Mouse (Mus musculus) hindbrain, embryonic 15.5 days (tissue): ENCODE results near the gene Cd79a. TPM values are rescaled to one million over a fixed set of nuclear protein-coding genes. Genes with fewer than 3 reads are reported as not detected.

Experiments used
- ATAC-seq: fragments of 200-750 bp; cut with Nextera tagmentation; 2 replicates; pipeline ENCODE4 v1.8.0; 2017; ENCODE audit warnings: low read depth, moderate number of reproducible peaks, moderate TSS enrichment; ENCODE audit not compliant: low FRiP score
- H3K27ac ChIP-seq: fragments of 300-500 bp; sonication (generic); replicated peaks from 2 replicates; pipeline ENCODE4 v1.5.1; 2015; ENCODE audit warnings: mild to moderate bottlenecking, inconsistent platforms
- H3K27me3 ChIP-seq: fragments of 300-500 bp; sonication (generic); 2 replicates; pipeline ENCODE4 v1.6.1; 2015; ENCODE audit warnings: control low read depth, inconsistent platforms
- H3K36me3 ChIP-seq: fragments of 300-500 bp; sonication (generic); 2 replicates; pipeline ENCODE4 v1.6.1; 2015; ENCODE audit warnings: control low read depth, inconsistent platforms
- H3K4me1 ChIP-seq: fragments of 300-500 bp; sonication (generic); replicated peaks from 2 replicates; pipeline ENCODE4 v1.6.1; 2015; ENCODE audit warnings: control low read depth, inconsistent platforms
- H3K4me2 ChIP-seq: fragments of 300-500 bp; sonication (generic); 2 replicates; pipeline ENCODE4 v1.6.1; 2015; ENCODE audit warnings: moderate library complexity, mild to moderate bottlenecking, inconsistent platforms
- H3K4me3 ChIP-seq: fragments of 300-500 bp; sonication (generic); 2 replicates; pipeline ENCODE4 v1.5.1; 2015; ENCODE audit warnings: mild to moderate bottlenecking, inconsistent platforms
- H3K9ac ChIP-seq: fragments of 300-500 bp; sonication (generic); 2 replicates; pipeline ENCODE4 v1.6.1; 2015; ENCODE audit warnings: inconsistent platforms
- H3K9me3 ChIP-seq: fragments of 300-500 bp; sonication (generic); 2 replicates; pipeline ENCODE4 v1.6.1; 2016; ENCODE audit warnings: control low read depth, inconsistent platforms
- WGBS: fragments of 180-500 bp; shearing (Covaris S2); methylation state at CpG from one replicate; pipeline ENCODE4 v1.1.7; 2015; 5-methylcytosine and 5-hydroxymethylcytosine counted together
- polyA plus RNA-seq: library from polyadenylated mRNA; unstranded; fragments of >200 nt; fragmentation: Nextera tagmentation; extraction: Ambion mirVana; gene quantifications from 2 replicates; pipeline ENCODE4 v1.2.1, GENCODE M21; 2015

The Cd79a gene
- polyA plus RNA-seq = 0.17 and 0.46 TPM in 2 replicates

DNA sequence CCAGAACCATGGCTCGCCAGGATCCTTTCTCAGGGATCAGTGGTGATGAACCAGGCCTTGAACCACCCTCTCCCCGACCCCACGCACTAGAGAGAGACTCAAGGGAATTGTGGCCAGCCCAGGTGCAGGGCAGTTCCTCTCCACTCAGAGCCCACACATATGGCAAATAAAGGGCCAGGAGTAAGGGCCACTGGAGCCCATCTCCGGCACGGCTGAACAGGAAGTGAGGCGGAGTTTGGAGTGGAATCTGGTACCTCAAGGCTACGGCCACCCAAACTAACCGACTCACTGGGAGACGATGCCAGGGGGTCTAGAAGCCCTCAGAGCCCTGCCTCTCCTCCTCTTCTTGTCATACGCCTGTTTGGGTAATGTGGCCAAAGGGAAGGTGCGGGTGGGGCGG lies at the start of gene Cd79a:
Cd79a (plus strand) TSS at position 158 of the 400 bp plus-strand sequence.
- no peak within 1 kb of the TSS for H3K4me3 ChIP-seq
- ATAC-seq = no peak
- no peak within 1 kb of the TSS for H3K9ac ChIP-seq
- H3K36me3 ChIP-seq = no peaks in the 10 kb centered on the region
- no peak within 1 kb of the TSS for H3K4me2 ChIP-seq
- 84% methylated on average over 12 of the region's 12 CpGs for WGBS
- H3K4me1 ChIP-seq = peaks cover 2% of the 10 kb centered on the region; the same call in 1 of the 2 replicates
- H3K9me3 ChIP-seq = no peaks in the 10 kb centered on the region
- no peaks in the 10 kb centered on the region for H3K27me3 ChIP-seq
- no peak within 1 kb of the TSS for H3K27ac ChIP-seq

DNA sequence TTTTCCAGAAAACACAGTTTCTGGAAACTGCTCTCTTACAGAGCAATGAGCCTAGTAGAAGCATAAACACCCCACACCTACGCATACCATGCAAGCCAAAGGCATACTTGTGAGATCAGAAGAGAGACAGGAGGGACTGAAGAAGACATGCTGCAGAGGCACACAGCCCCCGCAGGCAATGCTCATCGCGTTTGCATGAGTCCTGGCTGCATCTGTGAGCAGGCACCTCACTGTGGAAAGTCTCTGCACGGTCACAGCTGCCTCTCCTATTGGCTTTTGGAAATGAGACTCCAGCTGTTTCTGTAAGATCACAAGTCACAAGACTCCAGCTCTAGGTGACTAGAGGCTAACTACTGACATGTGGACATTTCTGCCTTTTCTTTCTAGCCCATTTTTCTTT lies 47.0 kb upstream of the Cd79a start:
- Histone ChIP-seq H3K4me3 (no peak overlapping the region), H3K4me2 (no peak overlapping the region), H3K9me3 (no peaks in the 10 kb centered on the region), H3K27ac (no peak overlapping the region), H3K4me1 (no peaks in the 10 kb centered on the region), H3K27me3 (no peaks in the 10 kb centered on the region), H3K9ac (no peak overlapping the region), H3K36me3 (no peaks in the 10 kb centered on the region)
- WGBS = 20% methylated on average over 5 of the region's 5 CpGs
- ATAC-seq = no peak

DNA sequence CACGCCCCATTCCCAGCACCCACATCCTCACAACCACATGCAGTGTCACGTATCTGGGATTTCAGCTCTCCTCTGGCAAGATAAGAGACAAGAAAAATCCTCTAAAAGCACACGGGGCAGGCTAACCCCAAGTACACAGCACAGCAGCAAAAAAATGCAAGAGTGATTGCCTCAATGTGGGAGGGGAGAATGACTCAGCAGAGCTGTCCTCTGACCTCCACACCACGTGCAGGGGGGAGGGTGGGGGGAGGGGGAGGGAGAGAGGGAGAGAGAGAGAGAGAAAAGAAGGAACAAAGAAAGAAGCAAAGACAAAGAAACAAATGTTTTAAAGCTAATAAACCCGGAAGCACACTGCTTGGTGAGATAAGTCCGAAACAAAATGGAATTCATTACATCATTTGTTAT lies 46.3 kb upstream of the Cd79a start:
- WGBS = 40% methylated on average over 6 of the region's 6 CpGs
- Histone ChIP-seq H3K36me3 (no peaks in the 10 kb centered on the region), H3K4me2 (no peak overlapping the region), H3K4me3 (no peak overlapping the region), H3K9me3 (no peaks in the 10 kb centered on the region), H3K4me1 (no peaks in the 10 kb centered on the region), H3K9ac (no peak overlapping the region), H3K27me3 (no peaks in the 10 kb centered on the region), H3K27ac (no peak overlapping the region)
- ATAC-seq = no peak

DNA sequence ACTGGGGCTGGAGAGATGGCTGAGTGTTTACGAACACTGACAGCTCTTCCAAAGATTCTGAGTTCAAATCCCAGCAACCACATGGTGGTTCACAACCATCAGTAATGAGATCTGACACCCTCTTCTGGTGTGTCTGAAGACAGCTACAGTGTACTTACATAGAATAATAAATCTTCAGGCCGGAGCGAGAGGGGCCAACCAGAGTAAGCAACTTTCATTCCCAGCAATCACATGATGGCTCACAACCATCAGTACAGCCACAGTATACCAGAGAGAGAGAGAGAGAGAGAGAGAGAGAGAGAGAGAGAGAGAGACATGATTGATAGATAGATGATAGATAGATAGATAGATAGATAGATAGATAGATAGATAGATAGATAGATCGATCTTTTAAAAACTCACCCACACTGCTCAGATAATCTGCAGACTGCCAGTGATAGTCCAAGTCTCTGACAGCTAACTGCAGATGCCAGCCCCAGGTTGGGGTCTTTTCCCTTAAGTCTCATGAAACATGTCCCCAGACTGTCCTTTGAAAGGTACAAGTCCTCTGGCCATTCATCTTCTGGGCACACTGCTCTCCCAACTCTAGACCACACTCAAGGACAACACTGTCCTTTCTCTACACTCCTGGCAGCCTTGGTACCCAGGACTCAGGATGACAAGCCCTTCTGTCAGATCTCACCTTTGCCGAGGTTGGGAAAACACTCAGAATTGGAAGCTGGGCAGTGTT lies 45.4 kb upstream of the Cd79a start:
- H3K9ac ChIP-seq = no peak overlapping the region
- 82% methylated on average over 5 of the region's 5 CpGs for WGBS
- H3K4me2 ChIP-seq = no peak overlapping the region
- no peaks in the 10 kb centered on the region for H3K27me3 ChIP-seq
- no peak overlapping the region for H3K4me3 ChIP-seq
- ATAC-seq = no peak
- no peaks in the 10 kb centered on the region for H3K9me3 ChIP-seq
- H3K36me3 ChIP-seq = no peaks in the 10 kb centered on the region
- H3K27ac ChIP-seq = no peak overlapping the region
- H3K4me1 ChIP-seq = no peaks in the 10 kb centered on the region

DNA sequence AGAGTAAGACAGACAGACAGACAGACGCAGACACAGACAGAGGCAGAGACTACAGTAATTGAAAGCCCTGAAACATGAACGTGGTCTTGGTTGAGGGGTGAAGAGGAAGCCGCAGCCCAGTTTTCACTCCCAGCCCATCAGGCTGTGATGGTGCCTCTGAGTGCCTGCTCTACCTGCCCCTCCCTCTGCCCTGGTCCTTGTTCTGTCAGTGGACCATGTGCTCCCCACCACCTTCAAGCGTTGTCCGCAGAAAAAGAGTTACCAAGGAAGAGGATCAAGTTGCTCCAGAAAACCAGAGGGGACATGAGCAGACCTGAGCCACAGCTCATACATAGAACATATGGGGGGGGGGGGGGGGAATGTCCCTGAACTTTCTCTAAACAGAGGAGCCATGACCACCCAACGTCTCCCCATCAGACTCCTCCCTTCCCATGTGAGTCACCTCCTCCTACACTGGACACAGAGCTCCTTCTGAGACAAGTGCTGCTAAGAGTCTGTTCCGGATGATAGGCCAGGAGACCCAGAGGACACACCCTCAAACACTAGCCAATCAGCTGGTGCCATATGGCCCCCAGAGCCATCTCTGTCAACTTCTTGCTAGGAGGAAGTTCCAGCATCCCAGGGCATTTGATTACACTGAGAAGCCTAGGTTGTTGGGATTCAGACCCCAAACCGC lies 44.5 kb upstream of the Cd79a start:
- ATAC-seq = no peak
- no peak overlapping the region for H3K9ac ChIP-seq
- 84% methylated on average over 8 of the region's 8 CpGs for WGBS

DNA sequence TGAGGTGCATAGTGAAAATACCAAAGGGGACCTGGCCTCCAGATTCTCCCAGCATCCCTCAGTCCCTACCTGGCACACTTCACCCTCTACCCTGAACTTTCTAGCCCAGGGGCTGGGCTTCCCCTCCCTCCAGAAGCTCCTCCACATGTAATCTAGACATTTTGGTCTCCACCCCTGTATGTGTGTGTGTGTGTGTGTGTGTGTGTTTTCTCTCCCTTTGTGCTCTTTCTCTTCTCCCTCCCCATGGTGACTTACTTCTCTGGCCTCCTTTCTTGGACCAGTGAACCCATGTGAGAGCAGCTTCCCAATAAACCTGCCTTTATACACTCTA lies 44.0 kb upstream of the Cd79a start:
- no peaks in the 10 kb centered on the region for H3K36me3 ChIP-seq
- no peak overlapping the region for H3K9ac ChIP-seq
- no peak for ATAC-seq
- no peaks in the 10 kb centered on the region for H3K9me3 ChIP-seq
- no peaks in the 10 kb centered on the region for H3K4me1 ChIP-seq
- no peak overlapping the region for H3K4me3 ChIP-seq
- no peak overlapping the region for H3K27ac ChIP-seq
- H3K4me2 ChIP-seq = no peak overlapping the region
- no peaks in the 10 kb centered on the region for H3K27me3 ChIP-seq

More for the DNA sequence above, 44.5 kb upstream of the Cd79a start:
- Histone ChIP-seq H3K9me3 (no peaks in the 10 kb centered on the region), H3K27ac (no peak overlapping the region), H3K4me2 (no peak overlapping the region), H3K36me3 (no peaks in the 10 kb centered on the region), H3K4me1 (no peaks in the 10 kb centered on the region), H3K4me3 (no peak overlapping the region), H3K27me3 (no peaks in the 10 kb centered on the region)

DNA sequence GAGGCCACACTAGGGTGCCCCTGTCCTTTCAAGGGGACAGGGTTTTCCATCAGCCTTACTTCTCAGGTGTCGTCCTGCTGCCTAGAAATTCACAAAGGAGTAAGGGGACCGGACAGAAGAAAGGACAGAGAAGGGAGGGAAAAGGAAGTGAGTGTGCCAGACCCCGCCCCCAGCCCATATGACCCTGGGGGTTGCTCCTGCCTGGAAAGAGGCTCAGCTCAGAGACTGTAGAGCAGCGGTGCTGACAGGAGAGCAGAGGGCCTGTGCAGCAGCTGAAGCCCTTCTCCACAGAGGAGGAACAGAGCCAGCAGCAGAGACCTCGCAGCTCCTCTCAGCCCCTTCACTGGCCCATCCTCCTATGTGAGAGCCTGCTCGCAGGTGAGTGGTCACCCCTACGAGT lies 43.5 kb upstream of the Cd79a start:
- 65% methylated on average over 7 of the region's 7 CpGs for WGBS
- no peak for ATAC-seq

DNA sequence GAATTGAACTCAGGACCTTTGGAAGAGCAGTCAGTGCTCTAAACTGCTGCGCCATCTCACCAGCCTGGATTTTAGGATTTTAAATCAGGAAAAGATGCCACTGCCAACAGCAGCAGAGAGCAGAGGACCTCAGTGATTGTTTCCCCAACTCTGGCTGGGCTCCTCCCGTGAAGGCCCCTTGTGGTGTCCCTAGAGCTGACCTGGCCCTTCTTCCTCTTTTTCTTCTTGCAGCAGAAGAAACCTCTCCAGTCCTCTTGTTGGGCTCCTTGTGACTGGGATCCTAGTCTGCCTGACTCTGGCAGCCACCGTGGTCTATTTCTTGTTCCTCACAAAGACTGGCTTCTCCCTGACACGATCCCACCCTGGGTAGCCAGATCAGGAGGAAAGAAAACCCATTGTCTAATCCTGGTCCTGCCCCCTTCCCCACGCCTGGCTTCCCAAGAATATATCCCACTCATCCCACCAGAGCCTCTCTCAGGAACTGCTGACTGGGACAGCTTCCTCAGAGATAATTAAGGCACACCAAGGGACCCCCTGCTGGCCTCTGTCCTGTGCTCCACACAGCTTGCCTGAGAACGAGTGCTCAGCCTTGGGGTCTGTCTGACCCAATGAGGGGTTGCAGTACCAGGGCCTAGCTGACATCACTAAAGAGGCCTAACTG lies 40.6 kb upstream of the Cd79a start:
- Histone ChIP-seq H3K4me1 (no peaks in the 10 kb centered on the region), H3K4me2 (no peak overlapping the region), H3K9ac (no peak overlapping the region), H3K4me3 (no peak overlapping the region), H3K36me3 (no peaks in the 10 kb centered on the region), H3K9me3 (no peaks in the 10 kb centered on the region), H3K27ac (no peak overlapping the region), H3K27me3 (no peaks in the 10 kb centered on the region)
- 28% methylated on average over 6 of the region's 6 CpGs for WGBS
- no peak for ATAC-seq

More for the DNA sequence above, 43.5 kb upstream of the Cd79a start:
- Histone ChIP-seq H3K9me3 (no peaks in the 10 kb centered on the region), H3K4me3 (no peak overlapping the region), H3K36me3 (no peaks in the 10 kb centered on the region), H3K4me2 (no peak overlapping the region), H3K27ac (no peak overlapping the region), H3K9ac (no peak overlapping the region), H3K4me1 (no peaks in the 10 kb centered on the region), H3K27me3 (no peaks in the 10 kb centered on the region)

DNA sequence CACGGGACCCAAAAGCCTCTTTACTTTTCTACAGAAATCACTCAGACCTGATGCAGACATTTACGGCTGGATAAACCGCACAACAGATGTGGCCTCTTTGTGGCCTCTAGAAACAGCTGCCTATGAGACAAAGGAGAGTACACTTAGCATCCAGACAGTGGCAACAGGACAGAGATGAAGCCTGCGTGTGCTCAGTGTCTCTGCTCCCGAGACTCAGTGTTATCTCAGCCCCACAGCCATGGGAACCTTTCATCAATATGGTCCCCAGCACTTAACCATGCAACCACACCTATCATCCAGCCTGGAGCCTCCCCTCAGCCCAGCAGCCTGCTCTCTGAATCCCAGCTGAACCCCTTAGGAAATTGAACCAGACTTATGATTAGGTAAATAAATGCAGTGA lies 37.9 kb upstream of the Cd79a start:
- no peaks in the 10 kb centered on the region for H3K27me3 ChIP-seq
- no peak for ATAC-seq
- H3K9me3 ChIP-seq = no peaks in the 10 kb centered on the region
- H3K4me1 ChIP-seq = no peaks in the 10 kb centered on the region
- no peaks in the 10 kb centered on the region for H3K36me3 ChIP-seq
- no peak overlapping the region for H3K9ac ChIP-seq
- H3K4me3 ChIP-seq = no peak overlapping the region
- no peak overlapping the region for H3K4me2 ChIP-seq
- WGBS = 68% methylated on average over 5 of the region's 5 CpGs
- no peak overlapping the region for H3K27ac ChIP-seq

DNA sequence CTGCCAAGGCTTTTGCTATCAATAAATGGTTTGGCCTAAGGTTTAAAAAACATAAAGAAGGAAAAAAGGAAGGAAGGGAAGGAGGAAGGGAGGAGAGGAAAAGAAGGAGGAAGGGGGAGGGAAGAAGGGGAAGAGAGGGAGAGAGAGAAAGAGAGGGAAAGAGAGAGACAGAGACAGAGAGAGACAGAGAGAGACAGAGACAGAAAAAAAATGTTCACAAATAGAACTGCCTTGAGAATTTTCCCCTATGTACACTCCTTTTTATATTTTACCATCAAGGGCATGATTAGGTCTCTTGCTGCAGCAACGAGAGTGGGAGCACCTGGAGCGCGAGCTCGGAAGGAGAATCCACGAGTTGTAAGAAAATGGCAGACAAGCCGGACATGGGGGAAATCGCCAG lies 35.3 kb upstream of the Cd79a start, which contains the start of gene Gm9844:
Gm9844 (plus strand) TSS at position 301 of the 400 bp plus-strand sequence.
- H3K36me3 ChIP-seq = no peaks in the 10 kb centered on the region
- H3K9ac ChIP-seq = no peak within 1 kb of the TSS
- no peak within 1 kb of the TSS for H3K27ac ChIP-seq
- no peak for ATAC-seq
- no peaks in the 10 kb centered on the region for H3K4me1 ChIP-seq
- H3K4me3 ChIP-seq = no peak within 1 kb of the TSS
- no peak within 1 kb of the TSS for H3K4me2 ChIP-seq
- WGBS = 90% methylated on average over 7 of the region's 7 CpGs
- no peaks in the 10 kb centered on the region for H3K9me3 ChIP-seq
- no peaks in the 10 kb centered on the region for H3K27me3 ChIP-seq

DNA sequence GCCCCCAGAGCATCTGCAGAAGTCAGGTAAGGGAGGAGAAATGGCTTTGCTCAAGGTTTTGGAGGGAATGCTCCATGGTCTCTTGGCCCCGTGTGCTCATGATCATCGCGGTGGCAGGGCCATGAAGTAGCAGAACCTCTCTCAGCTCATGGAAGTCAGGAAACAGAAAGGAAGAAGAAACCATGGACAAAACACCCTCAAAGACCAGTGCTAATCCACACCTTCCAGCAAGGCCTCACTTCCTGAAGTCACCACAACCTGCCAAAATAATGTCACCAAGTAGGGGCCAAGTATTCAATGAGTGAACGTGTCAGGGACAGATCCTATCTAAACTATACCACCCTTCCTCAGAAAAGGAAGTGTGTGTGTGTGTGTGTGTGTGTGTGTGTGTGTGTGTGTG lies 34.3 kb upstream of the Cd79a start:
- Histone ChIP-seq H3K9ac (no peak overlapping the region), H3K27me3 (no peaks in the 10 kb centered on the region), H3K4me1 (no peaks in the 10 kb centered on the region), H3K36me3 (no peaks in the 10 kb centered on the region), H3K4me3 (no peak overlapping the region), H3K4me2 (no peak overlapping the region), H3K27ac (no peak overlapping the region), H3K9me3 (no peaks in the 10 kb centered on the region)
- no peak for ATAC-seq
- 86% methylated on average over 4 of the region's 4 CpGs for WGBS

DNA sequence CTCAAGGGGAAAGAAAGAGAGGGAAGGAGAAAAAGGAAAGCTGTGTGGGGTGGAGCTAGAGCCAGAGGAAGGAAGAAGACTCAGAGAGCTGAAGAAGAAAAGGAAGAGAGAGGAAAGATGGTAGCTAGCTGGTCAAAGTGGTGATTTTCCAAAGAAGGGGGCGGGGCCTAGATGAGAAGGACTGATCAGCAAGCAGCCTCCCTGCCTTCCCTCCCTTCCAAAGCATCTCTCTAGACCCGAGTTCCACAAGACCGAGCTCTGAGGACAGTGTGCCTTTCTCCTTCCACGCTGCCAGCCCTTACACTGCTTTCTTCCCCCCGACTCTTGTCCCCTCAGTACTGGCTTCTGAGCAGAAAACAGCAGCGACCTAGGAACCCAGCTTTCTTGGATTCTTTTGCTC lies 33.0 kb upstream of the Cd79a start:
- no peaks in the 10 kb centered on the region for H3K27me3 ChIP-seq
- no peak overlapping the region for H3K4me3 ChIP-seq
- no peak overlapping the region for H3K9ac ChIP-seq
- ATAC-seq = no peak
- WGBS = 37% methylated on average over 6 of the region's 6 CpGs
- H3K36me3 ChIP-seq = no peaks in the 10 kb centered on the region
- no peak overlapping the region for H3K27ac ChIP-seq
- H3K9me3 ChIP-seq = no peaks in the 10 kb centered on the region
- no peak overlapping the region for H3K4me2 ChIP-seq
- H3K4me1 ChIP-seq = no peaks in the 10 kb centered on the region
